Mouse (Mus musculus): ENCODE measurements around the gene Rims1. TPM values are rescaled to one million over a fixed set of nuclear protein-coding genes. Genes with fewer than 3 reads are reported as not detected.

Gene Rims1
- total RNA-seq, 2 experiments from 2014 or later = 158 to 169 TPM

DNA sequence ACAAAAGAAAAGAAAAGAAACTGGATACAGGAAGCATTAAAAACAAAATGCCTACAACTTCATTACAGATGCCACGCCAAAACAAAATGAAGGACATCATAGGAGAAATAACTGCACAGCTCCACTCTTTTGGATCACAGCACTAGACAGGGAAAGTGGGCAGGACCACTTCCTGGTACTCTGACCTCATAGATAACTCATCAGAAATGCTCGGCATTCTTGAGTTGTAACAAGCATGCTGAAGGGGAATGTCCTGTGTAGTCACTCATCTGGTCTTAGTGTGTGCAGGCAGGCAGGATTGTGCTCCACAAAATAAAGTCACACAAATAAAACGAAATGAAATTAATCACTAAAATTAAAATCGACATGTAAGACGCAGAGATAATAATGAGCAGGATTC lies 383.7 kb downstream of the Rims1 start:
- DNase-seq = no peak
- intact Hi-C loops (cut with DNase I) = no loop called here

DNA sequence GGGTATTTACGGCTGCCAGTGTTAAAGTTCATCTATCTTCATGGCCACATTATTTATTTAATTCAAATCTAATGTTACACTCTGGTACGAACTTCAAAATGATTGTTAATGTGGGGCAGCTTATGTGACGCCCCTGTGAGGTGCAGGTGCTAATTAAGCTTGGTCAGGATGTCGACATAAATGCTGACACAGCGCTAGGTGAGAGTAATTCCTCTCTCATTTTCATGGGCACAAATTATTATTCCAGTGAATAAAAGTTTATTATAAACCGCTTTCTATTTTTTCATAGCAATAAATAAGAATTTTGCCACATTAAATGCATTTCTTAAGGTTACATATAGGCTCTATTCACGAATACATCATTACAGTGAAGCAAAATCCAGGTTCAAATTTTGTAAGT lies 395.6 kb downstream of the Rims1 start:
- DNase-seq = no peak
- intact Hi-C loops (cut with DNase I) = no loop called here

DNA sequence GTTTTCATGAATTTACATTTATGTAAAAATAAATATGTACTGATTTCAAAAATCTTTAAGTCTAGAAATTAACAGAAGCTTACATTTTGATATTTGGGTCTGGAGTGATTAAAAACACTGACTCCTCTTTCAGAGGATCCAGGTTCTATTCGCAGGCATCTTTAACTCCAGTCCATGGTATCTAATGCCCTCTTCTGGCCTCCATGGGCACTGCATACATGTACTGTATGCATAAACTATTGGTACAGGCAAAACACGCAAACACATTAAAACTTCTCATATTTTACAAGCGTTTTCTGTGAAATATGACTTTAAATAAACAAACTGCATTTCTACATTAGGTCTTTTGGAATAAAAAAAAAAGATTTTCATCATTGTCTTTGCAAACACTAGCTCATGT lies 419.4 kb downstream of the Rims1 start:
- intact Hi-C loops (cut with DNase I) = no loop called here

DNA sequence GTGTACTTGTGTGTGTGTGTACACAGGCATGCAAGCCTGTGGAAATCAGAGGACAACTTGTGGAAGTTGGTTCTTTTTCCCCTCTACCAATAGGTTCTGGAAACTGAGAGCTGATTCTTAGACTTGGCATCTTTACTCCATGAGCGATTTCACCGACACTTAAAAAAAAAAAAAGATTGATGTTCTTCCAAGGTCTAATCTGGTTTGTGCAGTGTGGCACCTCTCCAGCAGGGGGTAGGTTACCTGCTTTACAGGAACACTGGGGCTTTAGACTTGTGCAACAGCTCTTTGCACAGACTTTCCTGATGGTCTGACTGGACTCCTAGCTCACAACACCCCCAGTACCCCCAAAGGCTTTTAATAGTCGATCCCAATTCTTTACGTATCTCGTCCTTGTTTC lies 428.1 kb downstream of the Rims1 start:
- no peak for DNase-seq
- intact Hi-C loops (cut with DNase I) = no loop called here

More for the DNA sequence above, 419.4 kb downstream of the Rims1 start:
- peak; percentile 19 for DNase-seq

DNA sequence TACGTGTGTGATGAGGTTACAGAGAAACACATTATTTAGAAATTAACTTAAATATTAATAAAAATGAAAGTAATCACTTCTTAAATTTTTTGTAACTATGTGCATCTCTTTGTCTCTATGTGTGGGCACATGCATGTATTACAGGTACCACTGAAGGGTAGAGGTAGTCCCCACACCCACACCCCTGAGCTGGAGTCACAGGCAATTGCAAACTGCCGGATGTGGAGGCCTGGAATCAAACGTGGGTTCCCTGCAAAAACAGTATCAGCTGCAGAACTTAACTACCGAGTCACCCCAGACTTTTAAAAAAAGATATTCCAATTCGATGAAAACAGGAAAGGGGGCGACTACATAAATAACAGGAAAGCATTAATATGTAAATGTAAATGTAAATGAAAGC lies 428.7 kb downstream of the Rims1 start:
- no peak for DNase-seq
- intact Hi-C loops (cut with DNase I) = no loop called here

DNA sequence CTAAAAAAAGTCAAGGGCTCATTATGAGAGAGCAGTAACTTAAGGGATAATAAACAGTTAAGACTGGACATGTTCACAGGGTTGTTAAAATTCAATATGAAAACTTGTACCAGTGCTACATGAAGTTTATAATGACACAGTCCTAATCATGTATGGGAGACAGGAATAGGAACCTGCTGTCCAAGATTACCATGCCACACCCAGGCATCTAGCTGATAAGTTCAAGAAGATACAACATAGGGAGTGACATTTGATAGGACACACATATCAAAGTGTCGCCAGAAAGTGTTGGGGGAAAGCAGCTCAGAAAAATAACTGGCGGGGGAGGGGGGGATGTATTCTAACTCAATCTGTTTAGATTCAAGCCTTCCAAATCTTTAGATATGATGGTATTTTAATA lies 449.6 kb downstream of the Rims1 start:
- intact Hi-C loops (cut with DNase I) = no loop called here

DNA sequence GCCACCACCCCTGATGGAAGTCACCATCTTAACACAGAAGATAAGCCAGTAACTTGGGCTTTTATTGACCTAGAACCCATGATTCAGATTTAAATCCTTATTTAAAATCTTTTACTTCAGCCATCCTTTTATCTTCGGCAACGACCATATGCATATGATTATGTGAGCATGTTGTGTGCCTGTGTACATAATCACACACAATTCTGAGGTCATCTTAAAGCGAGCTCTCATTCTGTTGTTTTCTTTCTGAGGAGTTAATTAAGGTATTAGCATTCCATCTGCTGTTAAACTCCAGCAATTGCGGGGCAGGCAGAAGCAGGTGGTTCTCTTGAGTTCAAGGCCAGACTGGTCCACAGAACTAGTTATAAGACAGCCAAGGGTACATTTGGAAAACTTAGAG lies 452.1 kb downstream of the Rims1 start:
- no peak for DNase-seq
- intact Hi-C loops (cut with DNase I) = no loop called here

More for the DNA sequence above, 449.6 kb downstream of the Rims1 start:
- DNase-seq = no peak

DNA sequence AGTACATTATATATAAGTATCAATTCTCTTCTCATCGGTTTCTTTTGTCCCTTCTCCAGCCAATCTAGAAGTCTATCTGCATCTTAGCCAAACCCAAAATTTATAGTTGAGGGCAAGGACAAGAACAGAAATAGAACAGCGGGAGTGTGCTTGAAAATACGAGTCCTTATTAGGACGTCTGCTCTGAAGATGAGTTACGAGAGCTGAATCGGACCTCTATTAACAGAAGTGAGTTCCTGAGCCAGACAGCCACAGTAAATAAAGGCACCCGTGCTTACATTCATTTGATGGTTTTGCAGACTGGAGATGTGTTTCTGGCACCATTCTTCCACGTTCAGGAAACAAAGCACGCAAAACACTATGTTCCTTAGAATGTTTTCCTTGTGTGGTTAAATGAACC lies 466.9 kb downstream of the Rims1 start:
- DNase-seq = no peak
- intact Hi-C loops (cut with DNase I) = no loop called here

DNA sequence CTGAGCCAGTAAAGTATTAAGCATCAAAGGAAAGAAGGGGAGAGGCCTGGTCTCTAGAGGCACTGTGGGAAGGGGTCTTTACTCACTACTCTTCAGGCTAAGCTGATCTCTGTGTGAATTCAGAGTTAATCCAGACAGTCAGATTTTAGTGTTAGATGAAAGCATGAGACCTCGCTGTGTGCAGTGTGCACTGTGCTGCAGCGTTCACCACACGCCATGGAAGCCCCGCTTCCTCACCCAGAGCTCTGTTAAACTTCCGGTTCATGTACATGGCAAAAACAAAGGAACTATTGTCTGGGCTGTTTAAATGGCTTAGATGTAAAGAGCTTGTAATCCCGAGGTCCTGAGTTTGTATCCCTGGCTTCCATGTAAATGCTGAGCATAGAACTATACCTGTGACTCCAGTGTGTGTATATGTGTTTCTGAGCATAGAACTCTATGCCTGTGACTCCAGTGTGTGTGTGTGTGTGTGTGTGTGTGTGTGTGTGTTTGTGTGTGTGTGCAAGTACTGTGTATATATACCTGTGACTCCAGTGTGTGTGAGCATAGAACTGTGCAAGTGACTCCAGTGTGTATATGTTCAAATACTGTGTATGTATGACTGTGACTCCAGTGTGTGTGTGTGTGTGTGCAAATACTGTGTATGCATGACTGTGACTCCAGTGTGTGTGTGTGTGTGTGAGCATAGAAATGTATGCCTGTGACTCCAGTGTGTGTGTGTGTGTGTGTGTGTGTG lies 484.7 kb downstream of the Rims1 start:
- intact Hi-C loops (cut with DNase I) = no loop called here
- DNase-seq = no peak

DNA sequence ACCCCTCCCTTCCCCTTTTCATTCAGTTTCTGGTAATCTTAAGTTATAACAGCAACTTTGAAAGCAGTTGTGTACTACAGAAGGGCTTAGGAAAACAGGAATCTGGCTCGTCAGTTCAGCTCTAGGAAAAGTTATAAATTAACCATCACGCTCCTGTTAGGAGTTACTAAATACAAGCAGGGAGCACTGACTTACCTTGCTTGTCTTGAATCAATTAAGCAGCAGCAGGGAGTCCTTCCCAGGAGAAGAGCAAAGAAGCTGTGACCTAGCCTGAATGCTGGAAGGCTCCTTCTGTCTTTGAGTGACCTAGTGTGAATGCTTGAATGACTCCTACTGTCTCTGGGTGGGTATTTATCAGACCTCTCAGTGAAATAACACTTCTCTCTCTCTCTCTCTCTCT lies 490.3 kb downstream of the Rims1 start:
- no peak for DNase-seq
- intact Hi-C loops (cut with DNase I) = no loop called here

DNA sequence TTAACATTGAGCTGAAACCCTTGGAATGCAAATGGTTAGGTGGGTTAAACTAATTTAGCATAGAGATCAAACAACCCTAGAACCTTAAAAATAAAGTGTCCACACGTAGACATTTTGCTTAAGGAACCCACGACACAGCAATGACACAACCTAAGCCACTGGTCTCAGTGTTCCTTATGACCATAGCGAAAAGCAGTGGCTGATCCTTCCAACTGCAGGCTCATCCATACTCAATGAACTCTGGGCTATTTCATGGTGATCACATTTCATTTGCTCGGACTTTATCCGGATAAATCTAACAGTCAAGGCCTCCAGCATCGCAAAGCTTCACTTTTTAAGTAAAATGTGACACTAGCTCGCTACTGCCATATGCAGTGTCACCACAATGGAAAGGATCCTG lies 494.3 kb downstream of the Rims1 start:
- intact Hi-C loops (cut with DNase I) = no loop called here
- no peak for DNase-seq

DNA sequence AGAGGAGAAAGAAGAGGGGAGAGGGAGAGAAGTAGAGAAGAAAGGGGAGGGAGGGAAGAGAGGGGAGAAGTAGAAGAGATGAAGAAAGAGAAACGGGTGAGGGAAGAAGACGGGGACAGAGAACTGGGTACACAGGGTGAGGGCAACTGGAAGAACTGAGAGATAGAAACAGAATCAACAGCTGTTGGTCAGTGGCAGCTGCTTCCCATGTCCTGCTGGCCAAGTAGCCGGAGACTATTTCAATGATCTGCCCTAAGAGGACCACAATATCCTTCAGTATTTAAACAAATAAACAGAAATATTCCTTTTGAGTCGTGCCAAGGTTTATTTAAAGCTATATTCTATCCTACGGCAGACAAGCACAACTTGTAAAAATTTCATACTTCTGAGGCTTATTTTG lies 499.3 kb downstream of the Rims1 start:
- intact Hi-C loops (cut with DNase I) = no loop called here
- DNase-seq = no peak

DNA sequence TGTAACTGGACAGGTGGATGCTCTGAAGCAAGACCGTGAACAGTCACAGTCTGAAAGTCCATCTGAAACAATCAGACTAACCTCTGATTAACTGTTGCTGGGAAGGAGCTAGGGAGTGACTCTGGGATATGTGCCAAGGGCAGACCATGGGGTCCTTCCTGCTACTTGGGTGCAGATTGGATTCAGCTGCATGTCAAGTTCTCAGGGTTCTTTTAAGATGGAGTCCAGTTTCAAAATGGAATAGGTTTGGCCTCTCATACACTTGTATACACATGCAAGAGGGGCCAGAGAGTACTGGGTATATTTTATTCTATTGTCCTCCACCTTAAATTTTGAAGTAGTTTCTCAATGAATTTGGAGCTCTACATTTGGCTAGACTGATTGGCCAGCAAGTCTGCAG lies 499.9 kb downstream of the Rims1 start:
- DNase-seq = no peak
- intact Hi-C loops (cut with DNase I) = no loop called here

DNA sequence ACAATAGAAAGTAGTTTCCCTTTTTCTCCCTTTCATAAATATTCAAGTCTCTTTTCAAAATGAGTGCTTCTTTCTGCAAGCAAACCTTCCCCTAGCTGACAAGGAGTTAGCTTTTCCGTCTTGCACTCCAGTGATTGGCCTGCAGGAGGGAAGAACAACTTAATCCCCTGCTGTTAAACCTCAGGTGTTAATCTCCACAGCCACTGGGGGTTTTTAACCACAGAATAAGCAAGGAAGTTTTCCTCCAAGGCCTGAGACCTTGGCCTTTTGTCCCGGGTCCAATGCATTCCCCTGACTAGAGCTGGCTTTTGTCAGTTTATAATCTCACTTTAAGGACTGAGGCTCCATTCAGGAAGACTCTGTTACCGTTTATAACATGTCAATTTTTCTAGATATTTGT lies 511.8 kb downstream of the Rims1 start:
- intact Hi-C loops (cut with DNase I) = no loop called here
- no peak for DNase-seq

DNA sequence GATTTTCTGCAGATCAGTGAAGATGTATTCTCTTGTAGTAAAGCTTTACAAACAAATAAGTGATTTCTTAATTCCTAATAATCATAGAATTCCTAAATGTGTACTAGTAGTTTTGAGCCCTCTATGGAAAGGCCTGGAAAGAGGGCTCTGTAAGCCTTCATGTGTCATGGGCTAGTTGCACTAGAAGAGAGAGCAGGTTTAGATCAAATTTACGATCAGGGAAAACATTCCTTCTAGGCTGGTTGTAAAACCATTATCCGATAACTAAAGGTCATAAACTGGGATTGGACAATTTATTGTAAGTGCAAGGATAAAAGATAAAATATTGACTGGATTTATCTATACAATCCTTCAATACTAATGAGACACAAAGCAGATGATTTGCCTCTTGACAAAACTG lies 512.5 kb downstream of the Rims1 start:
- intact Hi-C loops (cut with DNase I) = no loop called here

DNA sequence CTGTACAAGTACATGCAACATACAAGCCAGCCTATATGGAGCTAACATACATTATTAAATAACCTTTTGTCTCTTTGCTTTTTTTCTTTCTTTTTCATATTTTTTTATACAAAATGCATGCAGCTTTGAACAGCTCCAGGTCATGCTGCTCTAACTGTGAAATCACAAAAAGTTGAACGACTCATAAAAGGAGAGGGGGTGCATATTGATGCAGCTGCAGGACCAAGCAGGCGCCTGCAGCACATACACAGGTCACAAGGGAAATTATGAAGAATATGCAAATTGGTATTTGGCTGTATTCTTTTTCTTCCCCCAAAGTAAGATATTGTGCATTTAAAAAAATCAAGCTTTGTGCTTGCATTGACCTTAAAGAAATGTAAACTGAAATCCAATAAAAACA lies 519.0 kb downstream of the Rims1 start:
- intact Hi-C loops (cut with DNase I) = no loop called here
- DNase-seq = no peak

More for the DNA sequence above, 512.5 kb downstream of the Rims1 start:
- DNase-seq = no peak

DNA sequence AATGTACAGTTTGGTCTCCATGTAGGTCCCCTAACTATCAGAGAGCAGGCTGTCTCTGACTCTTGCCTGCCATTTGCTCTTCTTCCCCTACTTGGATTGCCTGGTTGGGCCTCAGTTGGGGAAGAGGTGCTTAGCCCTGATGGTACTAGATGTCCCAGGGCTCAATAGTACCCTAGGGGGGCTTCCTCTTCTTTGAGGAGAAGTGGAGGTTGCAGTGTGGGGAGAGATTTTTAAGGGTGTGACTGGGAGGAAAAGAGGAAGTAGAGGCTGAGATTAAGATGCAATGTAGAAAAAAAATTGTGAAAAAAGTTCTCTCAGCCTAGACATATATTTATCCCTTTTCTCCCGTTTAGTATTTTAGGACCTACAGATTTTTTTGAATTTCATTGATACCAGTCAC lies 525.8 kb downstream of the Rims1 start:
- no peak for DNase-seq
- intact Hi-C loops (cut with DNase I) = no loop called here

DNA sequence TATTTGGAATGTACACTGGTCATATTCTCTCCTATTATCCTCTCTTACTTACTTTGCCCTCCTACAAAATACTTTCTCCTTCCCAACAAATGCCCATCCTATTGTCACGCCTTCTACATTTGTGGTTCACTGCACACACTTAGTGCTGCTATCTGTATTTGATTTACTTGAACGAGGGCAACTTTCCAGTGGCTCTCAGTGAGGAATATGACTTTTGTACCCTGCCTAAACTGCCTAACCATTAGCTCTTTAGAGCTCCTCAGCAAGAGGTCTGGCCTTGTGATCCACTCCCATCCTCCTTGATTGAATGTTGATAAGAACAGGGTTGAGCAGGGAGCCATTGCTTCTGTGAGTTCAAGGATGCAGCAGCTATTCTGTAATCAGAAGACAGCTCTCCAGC lies 531.7 kb downstream of the Rims1 start:
- no peak for DNase-seq
- intact Hi-C loops (cut with DNase I) = no loop called here

DNA sequence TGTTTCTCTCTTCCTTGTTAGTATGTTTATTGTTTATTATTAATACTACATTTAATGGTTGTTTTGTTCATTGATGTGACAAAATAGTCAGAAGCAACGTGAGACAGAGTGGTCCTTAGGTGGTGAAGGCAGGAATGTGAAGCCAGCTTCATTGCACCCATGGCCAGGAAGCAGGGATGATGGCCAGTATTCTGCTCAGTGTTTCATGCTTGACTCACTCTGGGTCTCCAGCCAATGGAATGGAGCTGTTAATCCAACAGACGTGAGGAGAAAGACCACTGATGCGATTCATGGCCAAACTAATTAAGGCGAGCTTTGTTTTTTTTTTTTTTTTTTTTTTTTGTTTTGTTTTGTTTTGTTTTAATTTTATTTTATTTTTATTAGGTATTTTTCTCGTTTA lies 535.7 kb downstream of the Rims1 start:
- peak; percentile 41 for DNase-seq
- intact Hi-C loops (cut with DNase I) = no loop called here

DNA sequence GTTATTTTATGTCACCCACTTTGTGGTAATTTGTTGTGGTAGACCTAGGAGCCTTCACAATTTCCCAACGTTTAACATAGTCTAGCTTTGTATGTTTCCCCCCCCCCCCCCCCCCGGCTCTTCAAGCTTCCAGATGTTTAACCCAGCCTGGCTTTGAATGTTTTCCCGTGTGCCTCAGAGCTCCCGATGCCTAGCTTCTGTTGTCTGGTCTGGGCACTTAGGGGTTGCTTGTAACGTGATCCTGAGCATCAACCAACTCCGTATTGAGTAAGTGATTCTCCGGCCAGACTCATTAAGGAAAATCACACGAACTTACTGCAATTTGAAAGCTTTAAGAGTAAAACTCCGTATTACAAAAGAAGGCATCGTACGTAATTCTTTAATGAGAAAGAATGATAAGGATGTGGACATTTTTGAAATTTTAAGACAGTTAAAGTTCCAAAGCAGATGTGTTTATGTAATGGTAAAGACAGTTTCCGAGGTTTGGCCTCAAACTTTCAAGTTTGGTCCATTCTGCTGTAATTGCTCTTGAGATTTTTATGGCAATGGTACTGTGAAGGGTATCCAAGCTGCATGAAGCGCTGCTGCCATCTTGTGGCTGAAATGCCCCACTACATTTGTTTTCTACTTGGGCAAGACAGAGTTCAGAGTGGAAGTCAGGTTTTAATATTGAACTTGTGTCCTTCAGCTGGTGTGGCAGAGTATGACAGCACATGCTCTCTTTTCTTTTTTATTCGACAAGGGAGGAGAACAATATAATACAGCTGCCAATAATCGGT lies 537.0 kb downstream of the Rims1 start:
- intact Hi-C loops (cut with DNase I) = loop anchor here (5.0 to 10.0 kb wide), 2 partner anchors 306 to 1334 kb away; partner anchors contain the start of gene Kcnq5
- peak; percentile 82 for DNase-seq

DNA sequence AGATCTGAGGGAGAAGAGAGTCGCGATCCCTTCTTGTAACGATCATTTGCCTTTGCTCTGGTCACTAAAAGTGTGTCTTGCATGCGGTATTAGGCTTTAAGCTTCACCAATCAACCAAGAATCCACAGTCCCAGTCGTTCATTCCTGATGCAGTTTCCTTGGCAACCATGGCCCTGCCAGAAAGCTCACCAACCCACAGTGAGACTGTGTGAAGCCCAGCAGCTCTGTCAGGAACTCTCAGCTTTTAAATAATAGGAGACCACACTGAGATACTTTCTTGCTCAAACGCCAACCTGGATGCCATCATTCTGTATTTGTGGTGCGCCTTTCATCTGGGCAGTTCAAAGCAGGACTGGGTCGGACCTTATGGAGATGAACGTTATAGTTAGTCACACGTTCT lies 539.3 kb downstream of the Rims1 start:
- DNase-seq = peak; percentile 27
- intact Hi-C loops (cut with DNase I) = loop anchor here (5.0 to 10.0 kb wide), 2 partner anchors 304 to 1332 kb away; partner anchors contain the start of gene Kcnq5

DNA sequence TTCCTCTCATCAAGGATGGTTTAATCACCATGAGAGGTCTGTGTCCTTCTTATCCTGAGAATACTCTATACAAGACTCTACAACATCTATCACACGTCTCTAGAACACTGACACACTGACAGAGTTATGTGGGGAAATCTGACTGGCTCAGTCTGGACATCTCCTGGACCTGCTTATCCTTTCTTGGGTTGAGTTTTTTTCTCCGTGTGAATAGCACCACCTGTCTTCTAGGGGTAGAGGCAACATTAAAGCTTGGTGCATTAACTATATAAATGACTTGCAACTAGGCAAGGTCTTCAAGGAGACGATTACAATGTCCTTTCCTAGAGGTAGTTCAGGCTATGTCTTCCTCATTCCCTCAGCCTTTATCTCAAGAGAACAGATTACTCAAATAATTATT lies 540.3 kb downstream of the Rims1 start:
- no peak for DNase-seq
- intact Hi-C loops (cut with DNase I) = loop anchor here (2.0 to 10.0 kb wide), 3 partner anchors 303 to 1331 kb away; partner anchors contain the start of gene Kcnq5
